Mouse (Mus musculus): ENCODE measurements around the gene Olfr435.

- no peak for TF ChIP-seq CTCF (IDR thresholded peaks at IDR 0.05; ENCODE audit: extremely low read depth, insufficient read depth, insufficient read length, insufficient replicate concordance)
- TF ChIP-seq POLR2A (IDR thresholded peaks at IDR 0.05; ENCODE audit: low read depth, low read length) = no peak
These were observed 8.4 kb downstream of the Olfr435 start for GRCm38 (mm10) chr6:43205355-43205754.
